Mouse (Mus musculus) granulocyte monocyte progenitor cell, adult 5-6 weeks (primary cell): ENCODE data around the gene Cnbd2. TPM values are rescaled to one million over a fixed set of nuclear protein-coding genes. Genes with fewer than 3 reads are reported as not detected.
"Not testable (repeated sequence)": the region's sequence is repeated elsewhere in the genome, so short reads cannot be mapped to it uniquely, and the experiment has no call there.

Experiments used
- ATAC-seq: replicated peaks from 2 replicates; pipeline ENCODE4 v1.8.0; 2016; ENCODE audit warnings: mild to moderate bottlenecking, moderate TSS enrichment, inconsistent platforms; ENCODE audit not compliant: poor library complexity, severe bottlenecking
- total RNA-seq, 2 experiments: library from RNA; stranded (forward) in 1 of 2; stranded (reverse) in 1 of 2; fragments of 200-712, 200-1000 nt in 1 of 2; fragments of >200 nt in 1 of 2; fragmentation: Nextera tagmentation in 1 of 2; gene quantifications; 2 replicates each; pipeline ENCODE4 v1.2.3; 2014 to 2017

Cnbd2 gene
- total RNA-seq, 2 experiments from 2014 or later = 3.4 to 6.5 TPM

- no peak for ATAC-seq
These were observed 64.9 kb downstream of the Cnbd2 start for GRCm38 (mm10) chr2:156376956-156377355.

GRCm38 (mm10) chr2:156379929-156380328 lies 67.8 kb downstream of the Cnbd2 start:
- ATAC-seq = no peak

- ATAC-seq = no peak
These were observed 69.3 kb downstream of the Cnbd2 start for GRCm38 (mm10) chr2:156381350-156381749.

GRCm38 (mm10) chr2:156392461-156393154 lies 80.5 kb downstream of the Cnbd2 start:
- ATAC-seq = peak; percentile 93

- ATAC-seq = no peak
These were observed 81.2 kb downstream of the Cnbd2 start for GRCm38 (mm10) chr2:156393155-156393828.

GRCm38 (mm10) chr2:156394282-156394681 lies 82.2 kb downstream of the Cnbd2 start:
- ATAC-seq = no peak

- no peak for ATAC-seq
These were observed 84.0 kb downstream of the Cnbd2 start for GRCm38 (mm10) chr2:156396096-156396495.

GRCm38 (mm10) chr2:156397988-156398387 lies 85.9 kb downstream of the Cnbd2 start:
- ATAC-seq = no peak

GRCm38 (mm10) chr2:156399485-156399884 lies 87.4 kb downstream of the Cnbd2 start:
- ATAC-seq = no peak

GRCm38 (mm10) chr2:156401331-156401730 lies 89.2 kb downstream of the Cnbd2 start:
- peak; percentile 83 for ATAC-seq

- ATAC-seq = no peak
These were observed 89.9 kb downstream of the Cnbd2 start for GRCm38 (mm10) chr2:156402036-156402435.

- no peak for ATAC-seq
These were observed 94.9 kb downstream of the Cnbd2 start for GRCm38 (mm10) chr2:156406987-156407386.

GRCm38 (mm10) chr2:156408168-156408567 lies 96.1 kb downstream of the Cnbd2 start:
- ATAC-seq = 0 out of 2 replicates have a peak, but pooled peaks have one; percentile 14

GRCm38 (mm10) chr2:156411348-156411747 lies 99.2 kb downstream of the Cnbd2 start:
- ATAC-seq = not testable (repeated sequence)

- no peak for ATAC-seq
These were observed 102.9 kb downstream of the Cnbd2 start for GRCm38 (mm10) chr2:156414996-156415395.

- peak; percentile 61 for ATAC-seq
These were observed 103.6 kb downstream of the Cnbd2 start for GRCm38 (mm10) chr2:156415674-156416073.

GRCm38 (mm10) chr2:156417194-156417593 lies 105.1 kb downstream of the Cnbd2 start:
- peak; percentile 29; the same call in 1 of the 2 replicates for ATAC-seq

- ATAC-seq = no peak
These were observed 106.4 kb downstream of the Cnbd2 start for GRCm38 (mm10) chr2:156418467-156418866.

GRCm38 (mm10) chr2:156420327-156420693 lies 108.2 kb downstream of the Cnbd2 start:
- ATAC-seq = no peak

GRCm38 (mm10) chr2:156420694-156421380 lies 108.7 kb downstream of the Cnbd2 start, which contains the start of gene Epb41l1:
Gene Epb41l1 (plus strand): TSS chr2:156420909.
- peak; percentile 43 for ATAC-seq
